ENCODE assay signal across 21 mouse cellular contexts in the genomic region with DNA sequence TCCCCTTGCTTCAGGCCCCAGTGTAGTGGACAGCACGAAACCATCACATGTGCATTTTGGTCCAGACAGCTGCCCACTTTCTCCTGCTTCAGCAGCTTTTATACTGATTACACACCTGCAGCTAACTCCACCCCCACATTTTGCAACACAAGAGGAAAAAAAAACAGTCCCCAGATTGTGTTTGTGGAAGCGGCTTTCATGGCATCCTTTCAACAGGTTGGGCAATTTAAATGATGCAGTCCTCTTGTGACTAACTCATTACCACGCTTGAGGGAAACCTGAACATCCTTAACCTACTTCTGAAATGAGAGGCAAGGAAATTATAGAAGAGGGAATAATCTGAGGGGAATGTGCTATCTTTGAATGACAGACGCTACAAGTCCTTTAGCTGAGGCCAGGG. TPM values are rescaled to one million over a fixed set of nuclear protein-coding genes. Genes with fewer than 3 reads are reported as not detected.
A peak's percentile ranks its signal among the peaks of the same experiment; 100 is the strongest.
DNase-seq lines count a peak whose midpoint lies in the region; ATAC-seq and TF ChIP-seq lines count a peak whose summit lies in the region.
"Had no signal": no experiment of that assay in that cellular context is flagged by ENCODE, and none has a peak within 500 bp of the region (broad histone marks: within the 10 kb centered on the region; RNA-seq: fewer than 3 reads in every experiment).

No protein-coding gene starts in this region.

- TF ChIP-seq RAD21 in MEL (IDR thresholded peaks at IDR 0.05; ENCODE audit: low read depth, low read length) = no peak

- WGBS in liver, embryonic 16.5 days (ENCODE audit: insufficient replicate concordance) = 48% methylated on average over 4 of the region's 4 CpGs
- 64% methylated on average over 4 of the region's 4 CpGs for WGBS in liver, embryonic 11.5 days

- peaks cover 14% of the 10 kb centered on the region for H3K4me1 ChIP-seq in liver, embryonic 16.5 days (ENCODE audit: control insufficient read depth, low read depth, low read length)
- H3K4me1 ChIP-seq in liver, embryonic 11.5 days (replicated peaks; ENCODE audit: control insufficient read depth, insufficient read depth, low read length) = peaks cover 8% of the 10 kb centered on the region; the same call in 1 of the 2 replicates
- peaks cover 24 to 29% of the 10 kb centered on the region in 2 experiments for H3K4me1 ChIP-seq in MEL (ENCODE audit: control insufficient read depth in 1 of 2, insufficient read depth in 2 of 2, low read length in 2 of 2)
- H3K4me1 ChIP-seq: forebrain, embryonic 15.5 days; hindbrain, embryonic 12.5 days; midbrain, embryonic 10.5 days had no signal

- no peak overlapping the region for H3K27ac ChIP-seq in liver, embryonic 16.5 days (ENCODE audit: low read length)
- no peak overlapping the region for H3K27ac ChIP-seq in liver, embryonic 11.5 days (ENCODE audit: low read depth, low read length)
- no peak overlapping the region; the same call in 1 of the 2 replicates for H3K27ac ChIP-seq in MEL (ENCODE audit: control insufficient read depth, low read depth, low read length)
- H3K27ac ChIP-seq: forebrain, embryonic 15.5 days; hindbrain, embryonic 12.5 days; layer of hippocampus, adult 2 months; left cerebral cortex, adult 2 months; limb, embryonic 10.5 days; midbrain, embryonic 10.5 days had no signal

- no peaks in the 10 kb centered on the region for H3K9me3 ChIP-seq in liver, embryonic 16.5 days (replicated peaks; ENCODE audit: control insufficient read depth, low read length)
- no peaks in the 10 kb centered on the region for H3K9me3 ChIP-seq in liver, embryonic 11.5 days (ENCODE audit: control insufficient read depth, low read length)
- H3K9me3 ChIP-seq in MEL (replicated peaks; ENCODE audit: insufficient read depth, low read length) = no peaks in the 10 kb centered on the region
- H3K9me3 ChIP-seq: forebrain, embryonic 15.5 days; hindbrain, embryonic 12.5 days; limb, embryonic 10.5 days; midbrain, embryonic 10.5 days had no signal

- no peak overlapping the region for H3K4me2 ChIP-seq in liver, embryonic 16.5 days (ENCODE audit: low read depth, low read length)
- no peak overlapping the region for H3K4me2 ChIP-seq in liver, embryonic 11.5 days
- H3K4me2 ChIP-seq: forebrain, embryonic 15.5 days; hindbrain, embryonic 12.5 days; lung, embryonic 14.5 days had no signal

- H3K27me3 ChIP-seq in liver, embryonic 16.5 days (ENCODE audit: control insufficient read depth, insufficient read depth, low read depth, low read length) = no peaks in the 10 kb centered on the region
- no peaks in the 10 kb centered on the region for H3K27me3 ChIP-seq in liver, embryonic 11.5 days (replicated peaks; ENCODE audit: control insufficient read depth, insufficient read depth, low read length)
- no peaks in the 10 kb centered on the region for H3K27me3 ChIP-seq in MEL (ENCODE audit: control insufficient read depth in 1 of 2, insufficient read depth in 2 of 2, low read length in 2 of 2)
- H3K27me3 ChIP-seq: forebrain, embryonic 15.5 days; hindbrain, embryonic 12.5 days had no signal

- no peak for TF ChIP-seq POLR2A in MEL (IDR thresholded peaks at IDR 0.05; ENCODE audit: control insufficient read depth in 1 of 2, insufficient read depth in 1 of 2, low read depth in 1 of 2, low read length in 2 of 2, poor library complexity in 1 of 2)

- ATAC-seq in liver, embryonic 16.5 days (ENCODE audit: low read depth) = 0 out of 2 replicates have a peak, but pooled peaks have one; percentile 23
- no peak for ATAC-seq in liver, embryonic 11.5 days (replicated peaks; ENCODE audit: low FRiP score)
- ATAC-seq in granulocyte monocyte progenitor cell, adult 5-6 weeks (replicated peaks; ENCODE audit: poor library complexity, severe bottlenecking) = peak; percentile 20
- peak; percentile 26 for ATAC-seq in megakaryocyte progenitor cell, adult 5-6 weeks (replicated peaks; ENCODE audit: poor library complexity)
- ATAC-seq in activated CD4-positive, CD25-positive, alpha-beta regulatory T cell, adult 4 months = no peak
- ATAC-seq: forebrain, embryonic 15.5 days; intestine, embryonic 16.5 days had no signal

- H3K36me3 ChIP-seq in liver, embryonic 16.5 days (ENCODE audit: control insufficient read depth, insufficient read depth) = no peaks in the 10 kb centered on the region
- no peaks in the 10 kb centered on the region for H3K36me3 ChIP-seq in liver, embryonic 11.5 days (ENCODE audit: control insufficient read depth, insufficient read depth, low read length)
- H3K36me3 ChIP-seq in MEL (ENCODE audit: control insufficient read depth in 1 of 2, insufficient read depth in 2 of 2, low read length in 2 of 2) = peaks cover 0 to 32% of the 10 kb centered on the region in 2 experiments; a peak in 2 of 4 replicates
- H3K36me3 ChIP-seq: forebrain, embryonic 15.5 days; hindbrain, embryonic 12.5 days; limb, embryonic 10.5 days; midbrain, embryonic 10.5 days had no signal

- H3K4me3 ChIP-seq in liver, embryonic 16.5 days (ENCODE audit: low read depth, low read length) = no peak overlapping the region
- no peak overlapping the region for H3K4me3 ChIP-seq in liver, embryonic 11.5 days (ENCODE audit: low read depth, low read length)
- no peak overlapping the region for H3K4me3 ChIP-seq in MEL (ENCODE audit: control insufficient read depth in 1 of 2, insufficient read depth in 1 of 2, low read depth in 2 of 2, low read length in 2 of 2)
- H3K4me3 ChIP-seq: forebrain, embryonic 15.5 days; hindbrain, embryonic 12.5 days; layer of hippocampus, adult 2 months; left cerebral cortex, adult 2 months; limb, embryonic 10.5 days; midbrain, embryonic 10.5 days had no signal

- no peak overlapping the region for H3K9ac ChIP-seq in liver, embryonic 16.5 days (ENCODE audit: low read depth, low read length)
- no peak overlapping the region for H3K9ac ChIP-seq in liver, embryonic 11.5 days (ENCODE audit: low read depth, low read length)
- H3K9ac ChIP-seq in MEL (ENCODE audit: control insufficient read depth, low read depth, low read length, poor library complexity, severe bottlenecking) = no peak overlapping the region
- H3K9ac ChIP-seq: forebrain, embryonic 15.5 days; hindbrain, embryonic 12.5 days; lung, embryonic 14.5 days had no signal

- TF ChIP-seq CTCF in MEL (IDR thresholded peaks at IDR 0.05 in 2 of 3, conservative IDR thresholded peaks at IDR 0.05 in 1 of 3; ENCODE audit: control insufficient read depth in 1 of 3, insufficient read depth in 1 of 3, low read depth in 2 of 3, low read length in 3 of 3, poor library complexity in 1 of 3, severe bottlenecking in 1 of 3) = no peak

- H3K79me2 ChIP-seq in MEL (ENCODE audit: control insufficient read depth, insufficient read depth, low read length, poor library complexity) = no peaks in the 10 kb centered on the region

- DNase-seq in liver, embryonic 11.5 days (ENCODE audit: low spot score) = no peak
- peak; percentile 48 for DNase-seq in MEL (ENCODE audit: low read depth, low spot score)
- DNase-seq in urinary bladder, postnatal 10 days (ENCODE audit: low spot score) = no peak
- DNase-seq: adrenal gland, adult 2 months; cerebellum, adult 11-12 months; cerebellum, postnatal 36 days; heart, adult 18-20 months; lung, embryonic 14.5 days; retina, postnatal 1 day; thymus, adult 18-20 months had no signal

- no peak for TF ChIP-seq EP300 in MEL (IDR thresholded peaks at IDR 0.05; ENCODE audit: low read depth in 1 of 2, low read length in 2 of 2)

TF ChIP-seq in MEL, 35 proteins besides CTCF, POLR2A, EP300 and RAD21:
- no peak for TF ChIP-seq NELFE (IDR thresholded peaks at IDR 0.05; ENCODE audit: low read depth, low read length)
- no peak for TF ChIP-seq ZMIZ1 (IDR thresholded peaks at IDR 0.05; ENCODE audit: low read depth, low read length)
- no peak for TF ChIP-seq MAX (IDR thresholded peaks at IDR 0.05; ENCODE audit: low read length)
- no peak for TF ChIP-seq MYB (IDR thresholded peaks at IDR 0.05; ENCODE audit: low read depth, low read length)
- TF ChIP-seq ZNF384 (IDR thresholded peaks at IDR 0.05; ENCODE audit: low read depth, low read length) = peak; percentile 58; the same call in 1 of the 2 replicates
- no peak for TF ChIP-seq E2F4 (IDR thresholded peaks at IDR 0.05; ENCODE audit: borderline replicate concordance, low read depth, low read length)

RNA-seq across cellular contexts. Expression of a gene that starts 15.0 kb away (rescaled TPM):
- 7.2 and 7.9 TPM in 2 replicates for polyA plus RNA-seq in liver, embryonic 16.5 days (2015; fragmentation: Nextera tagmentation; extraction: Ambion mirVana)
- polyA plus RNA-seq in liver, embryonic 11.5 days (2014; fragmentation: Nextera tagmentation; extraction: Ambion mirVana) = 17.2 and 18.4 TPM in 2 replicates
- 16.6 and 22.7 TPM in 2 replicates for total RNA-seq in MEL (2012; rRNA removed)
- polyA plus RNA-seq in MEL (2012; ENCODE audit: insufficient read depth in 1 of 2, insufficient read length in 2 of 2, low read depth in 1 of 2, low replicate concordance in 2 of 2, missing spikeins in 1 of 2) = 10 to 100 TPM; 16.2 to 36.6 TPM
- 27.9 TPM in 2 replicates for total RNA-seq in granulocyte monocyte progenitor cell, adult 5-6 weeks (2014; fragmentation: Nextera tagmentation)
- total RNA-seq in granulocyte monocyte progenitor cell, adult 5-6 weeks (2017) = 23.1 and 31.3 TPM in 2 replicates
- 23.5 and 23.6 TPM in 2 replicates for total RNA-seq in megakaryocyte progenitor cell, adult 5-6 weeks (2015)
- total RNA-seq in megakaryocyte progenitor cell, adult 5-6 weeks (2017) = 20.9 and 21.8 TPM in 2 replicates
- polyA plus RNA-seq in activated CD4-positive, CD25-positive, alpha-beta regulatory T cell, adult 4 months (2017; shearing (Covaris generic)) = 10 to 100 TPM; 14.1 to 17.5 TPM

Comparison
In these comparisons a context has a peak if more than half of its experiments do, and no peak if none do; other contexts are left out.
1. ATAC-seq: peak in liver, embryonic 16.5 days (single experiment), granulocyte monocyte progenitor cell, adult 5-6 weeks (single experiment) and megakaryocyte progenitor cell, adult 5-6 weeks (single experiment); none in liver, embryonic 11.5 days (single experiment) and activated CD4-positive, CD25-positive, alpha-beta regulatory T cell, adult 4 months (single experiment).